ENCODE assay signal across 7 mouse cellular contexts in the genomic region with DNA sequence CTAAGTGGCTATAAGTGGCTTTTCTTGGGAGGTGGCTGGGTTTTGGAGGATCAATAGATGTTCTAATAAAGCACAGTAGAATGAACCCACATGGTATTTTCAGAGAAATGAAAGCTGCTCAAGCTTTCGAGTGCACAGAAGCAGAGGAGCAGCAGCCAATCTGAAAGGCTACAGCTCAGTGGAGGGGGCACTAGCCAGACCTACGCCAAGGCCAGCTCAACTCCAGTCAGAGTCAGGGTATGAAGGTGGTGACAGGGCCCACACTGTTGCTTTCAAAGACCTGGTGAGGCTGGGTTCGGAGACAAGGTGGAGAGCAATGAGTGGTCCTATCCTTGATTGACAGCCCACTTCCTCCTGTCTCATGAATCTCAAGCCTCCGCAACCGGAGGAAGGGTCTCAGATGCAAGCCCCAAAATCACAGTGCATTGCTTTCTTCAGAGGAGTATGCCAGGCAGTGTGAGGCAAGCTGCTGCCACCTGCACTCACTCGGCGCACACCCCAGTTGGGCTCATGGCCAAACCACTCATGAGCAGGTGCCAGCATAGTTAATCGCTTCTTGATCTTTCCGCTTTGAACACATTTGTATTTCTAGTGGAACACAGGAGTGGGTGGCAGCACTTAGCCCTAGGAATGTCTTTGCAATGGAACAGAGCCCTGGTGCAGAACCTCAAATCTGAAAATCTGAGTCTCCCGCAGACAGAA.
DNase-seq lines count a peak whose midpoint lies in the region; ATAC-seq lines count a peak whose summit lies in the region.

No protein-coding gene starts in this region.

- WGBS in midbrain, embryonic 15.5 days, result 80% methylated on average over 10 of the region's 10 CpGs

- no peak overlapping the region for H3K9ac ChIP-seq in midbrain, embryonic 15.5 days

- peaks cover under 1% of the 10 kb centered on the region; the same call in 1 of the 2 replicates for H3K36me3 ChIP-seq in midbrain, embryonic 15.5 days (replicated peaks)

- H3K27ac ChIP-seq in midbrain, embryonic 15.5 days, result no peak overlapping the region

- ATAC-seq in midbrain, embryonic 15.5 days (replicated peaks), result peak; percentile 68
- no peak for ATAC-seq in activated CD4-positive, CD25-positive, alpha-beta regulatory T cell, adult 4 months

- H3K4me2 ChIP-seq in midbrain, embryonic 15.5 days, result no peak overlapping the region

- no peak overlapping the region for H3K4me3 ChIP-seq in midbrain, embryonic 15.5 days

- H3K4me1 ChIP-seq in midbrain, embryonic 15.5 days, result no peaks in the 10 kb centered on the region

- DNase-seq in urinary bladder, postnatal 14 days (ENCODE audit: low spot score), result peak; percentile 22
- no peak for DNase-seq in urinary bladder, postnatal 10 days (ENCODE audit: low spot score)
- peak; percentile 21 to 42 for DNase-seq in frontal cortex, postnatal 25 days (ENCODE audit: low spot score in 2 of 2)
- DNase-seq in layer of hippocampus, postnatal 10 days (ENCODE audit: low spot score in 2 of 2), result peak; percentile 60 to 71
- DNase-seq in embryo, embryonic 10.5 days (ENCODE audit: low spot score), result no peak

- H3K9me3 ChIP-seq in midbrain, embryonic 15.5 days, result no peaks in the 10 kb centered on the region

- H3K27me3 ChIP-seq in midbrain, embryonic 15.5 days (replicated peaks), result no peaks in the 10 kb centered on the region

Comparison
In these comparisons a context has a peak if more than half of its experiments do, and no peak if none do; other contexts are left out.
1. DNase-seq: peak in urinary bladder, postnatal 14 days (single experiment), frontal cortex, postnatal 25 days (2 of 2) and layer of hippocampus, postnatal 10 days (2 of 2); none in urinary bladder, postnatal 10 days (single experiment) and embryo, embryonic 10.5 days (single experiment).